Mouse (Mus musculus) retina, adult 2 months (tissue): Measurements from ENCODE around the gene Stat6.

Source experiments
- DNase-seq: peaks from one replicate; pipeline ENCODE4 v3.0.0-alpha.2; 2012; ENCODE audit warnings: low read depth, low spot score

Gene Stat6

DNA sequence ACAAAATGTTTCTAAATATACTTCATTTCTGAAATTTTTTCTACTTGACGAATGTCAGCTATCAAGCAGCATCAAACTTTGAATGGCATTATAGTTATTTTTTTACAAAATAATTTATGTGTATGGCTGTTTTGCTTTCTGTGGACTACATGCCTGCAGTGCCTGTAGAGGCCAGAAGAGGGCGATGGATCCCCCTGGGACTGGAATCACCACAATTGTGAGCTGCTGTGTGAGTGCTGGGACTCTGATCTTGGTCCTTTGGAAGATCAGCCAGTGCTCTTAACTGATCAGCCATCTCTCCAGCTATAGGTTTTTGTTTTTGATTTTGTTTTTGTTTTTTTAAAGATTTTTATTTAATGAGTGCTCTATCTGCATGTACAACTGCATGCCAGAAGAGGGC, 28.5 kb downstream of the Stat6 start:
- no peak for DNase-seq

DNA sequence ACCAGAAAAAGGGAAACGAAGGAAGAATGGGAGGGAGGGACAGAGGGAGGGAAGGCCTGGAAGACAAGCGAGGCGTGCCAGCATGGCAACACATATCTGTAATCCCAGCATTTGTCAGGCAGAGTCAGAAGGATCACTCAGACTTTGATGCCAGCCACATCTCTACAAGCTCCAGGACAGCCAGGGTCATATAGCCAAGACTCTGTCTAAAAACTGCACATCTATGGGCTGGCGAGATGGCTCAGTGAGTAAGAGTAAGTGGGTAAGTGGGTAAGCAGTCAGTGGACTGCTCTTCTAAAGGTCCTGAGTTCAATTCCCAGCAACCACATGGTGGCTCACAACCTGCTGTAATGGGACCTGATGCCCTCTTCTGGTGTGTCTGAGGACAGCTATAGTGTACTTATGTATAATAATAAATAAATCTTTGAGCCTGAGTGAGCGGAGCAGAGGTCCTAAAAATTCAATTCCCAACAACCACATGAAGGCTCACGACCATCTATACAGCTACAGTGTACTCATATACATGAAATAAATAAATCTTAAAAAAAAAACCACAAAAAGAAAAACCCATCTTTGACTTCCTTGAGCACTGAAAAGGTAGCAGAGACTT, 31.4 kb downstream of the Stat6 start:
- DNase-seq: no peak

DNA sequence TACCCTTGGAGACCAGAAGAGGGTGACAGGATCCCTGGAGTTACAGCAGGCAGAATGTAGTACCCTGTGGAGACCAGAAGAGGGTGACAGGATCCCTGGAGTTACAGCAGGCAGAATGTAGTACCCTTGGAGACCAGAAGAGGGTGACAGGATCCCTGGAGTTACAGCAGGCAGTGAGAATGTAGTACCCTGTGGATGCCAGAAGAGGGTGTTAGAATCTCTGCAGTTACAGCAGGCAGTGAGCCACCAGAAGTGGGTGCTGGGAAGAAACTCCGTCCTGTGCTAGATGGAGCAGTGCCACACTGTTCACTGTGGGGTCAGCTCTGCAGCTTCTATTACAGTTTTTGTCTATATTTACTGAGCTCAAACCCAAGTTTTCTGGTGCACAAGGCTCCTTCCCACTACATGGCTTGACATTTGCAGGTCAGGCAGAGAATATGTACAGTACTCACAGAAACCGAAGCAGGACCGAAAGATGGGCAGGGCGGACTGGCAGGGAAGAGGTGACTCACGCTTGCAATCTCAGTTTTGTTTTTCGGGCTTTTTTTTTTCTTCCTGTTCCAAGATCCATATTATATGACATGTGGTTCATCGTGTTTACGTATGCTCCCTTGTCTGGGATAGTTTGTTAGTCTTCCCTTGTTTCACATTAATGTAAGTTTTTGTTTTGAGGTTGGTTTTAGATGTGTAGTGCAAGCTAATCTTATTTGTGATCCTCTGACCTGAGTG, 32.2 kb downstream of the Stat6 start:
- DNase-seq: peak; percentile 80

DNA sequence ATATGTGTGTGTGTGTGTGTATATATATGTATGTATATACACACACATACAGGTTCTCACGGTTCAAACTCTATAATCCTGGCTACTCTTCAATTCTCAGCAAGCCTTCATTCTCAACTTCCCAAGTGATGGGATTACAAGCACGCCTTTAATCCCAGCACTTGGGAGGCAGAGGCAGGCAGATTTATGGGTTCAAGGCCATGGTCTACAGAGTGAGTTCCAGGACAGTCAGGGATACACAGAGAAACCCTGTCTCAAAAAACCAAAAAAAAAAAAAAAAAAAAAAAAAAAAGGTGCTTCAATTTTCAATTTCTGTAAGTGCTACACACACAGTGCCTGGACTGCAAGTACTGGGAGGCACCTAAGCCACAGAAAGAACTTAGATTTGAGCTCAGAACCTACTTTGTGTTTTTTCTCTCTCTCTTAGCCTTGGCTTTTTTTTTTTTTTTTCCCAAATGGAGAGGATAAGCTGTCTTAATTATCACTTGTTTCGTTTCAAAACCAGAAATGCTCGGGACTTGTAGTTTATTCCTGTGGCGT, 33.1 kb downstream of the Stat6 start:
- no peak for DNase-seq

DNA sequence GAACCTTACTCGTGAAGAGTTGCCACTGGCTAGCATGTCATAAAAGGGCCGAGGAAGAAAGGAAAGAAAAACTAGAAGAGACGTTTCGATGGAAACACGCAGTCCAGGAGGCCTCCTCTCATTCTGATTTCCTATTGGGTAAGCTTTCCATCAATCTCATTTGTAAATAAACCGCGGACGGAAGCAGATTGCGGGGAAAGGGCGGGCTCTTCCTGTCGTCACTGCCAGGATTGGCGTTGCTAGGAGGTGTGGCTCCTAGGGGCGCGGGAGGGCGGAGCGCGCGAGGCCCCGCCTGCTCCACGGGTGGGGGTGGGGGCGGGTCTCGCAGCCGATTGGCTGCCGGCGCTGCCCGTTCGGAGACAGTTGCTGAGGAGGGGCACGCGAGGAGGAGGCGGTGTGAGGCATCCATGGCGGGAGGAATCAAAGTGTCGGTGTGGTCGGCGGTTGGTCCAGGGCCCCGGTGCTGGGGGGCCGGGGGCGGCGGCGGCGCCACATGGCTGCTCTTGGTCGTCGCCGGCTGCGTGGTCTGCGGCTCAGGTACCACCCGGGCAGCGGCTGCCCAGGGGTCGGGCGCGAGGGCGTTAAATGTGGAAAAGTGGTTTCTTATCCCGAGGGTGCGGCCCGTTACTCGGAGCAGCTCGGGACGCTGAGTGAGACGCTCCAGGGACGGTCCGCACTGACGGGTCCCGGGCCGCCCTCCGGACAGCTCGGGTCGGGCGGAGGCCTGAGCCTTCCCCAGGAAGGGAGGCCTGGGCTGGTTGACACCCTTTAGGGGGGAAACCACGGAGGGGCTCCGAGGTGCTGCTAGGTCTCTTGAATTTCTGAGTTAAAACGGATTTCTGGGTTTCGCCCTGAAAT, 34.1 kb downstream of the Stat6 start:
- DNase-seq: peak; percentile 96

DNA sequence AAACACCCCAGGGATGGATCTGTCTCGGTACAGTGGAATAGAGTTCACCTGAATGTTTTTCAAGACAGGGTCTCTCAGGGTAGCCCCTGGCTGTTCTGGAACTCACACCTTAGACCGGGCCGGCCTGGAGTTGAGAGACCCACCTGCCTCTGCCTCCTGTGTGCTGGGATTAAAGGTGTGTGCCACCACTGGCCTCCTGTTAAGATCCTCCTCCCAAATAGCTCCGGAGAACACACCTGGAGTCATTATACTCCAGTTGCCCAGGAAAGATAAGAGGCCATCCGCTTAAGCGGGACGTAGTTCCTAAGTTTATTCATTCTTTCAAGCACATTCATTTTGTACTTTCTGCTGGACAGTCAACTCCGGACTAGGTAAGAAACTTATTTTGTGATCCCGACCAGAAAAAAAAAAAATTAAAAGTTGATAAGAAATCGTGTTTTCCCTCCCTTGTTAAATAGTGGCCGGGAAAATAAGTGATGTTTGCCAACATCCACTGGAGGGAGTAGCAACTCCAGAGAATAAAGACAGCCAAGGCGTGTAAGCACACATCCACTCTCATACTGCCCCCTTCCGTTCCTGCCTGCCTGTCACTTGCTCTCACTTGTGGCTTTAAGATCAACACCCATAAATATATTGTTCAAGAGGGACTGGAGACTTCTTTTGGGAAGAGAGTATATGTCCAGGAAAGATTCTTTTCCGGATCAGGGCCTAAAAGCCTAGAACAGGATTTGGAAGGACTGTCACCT, 35.0 kb downstream of the Stat6 start:
- DNase-seq: no peak

DNA sequence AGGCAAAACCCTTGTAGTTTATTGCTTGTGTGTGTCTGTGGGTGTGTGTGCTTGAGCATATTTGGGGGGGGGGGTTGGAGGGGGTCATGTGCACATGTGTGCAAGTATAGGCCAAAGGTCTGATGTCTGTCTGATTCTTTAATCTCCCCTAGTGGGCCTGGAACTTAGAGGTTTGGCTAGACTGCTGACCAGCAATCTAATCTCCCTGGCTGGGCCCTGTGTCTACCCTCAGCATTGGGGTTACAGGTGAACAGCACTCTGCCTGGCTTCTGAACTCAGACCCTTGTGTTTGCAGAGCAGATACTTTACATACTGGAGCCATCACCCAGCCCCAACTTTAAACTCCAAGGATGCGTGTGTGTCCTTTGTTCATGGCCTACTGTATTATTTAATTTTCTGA, 36.4 kb downstream of the Stat6 start:
- DNase-seq: no peak

DNA sequence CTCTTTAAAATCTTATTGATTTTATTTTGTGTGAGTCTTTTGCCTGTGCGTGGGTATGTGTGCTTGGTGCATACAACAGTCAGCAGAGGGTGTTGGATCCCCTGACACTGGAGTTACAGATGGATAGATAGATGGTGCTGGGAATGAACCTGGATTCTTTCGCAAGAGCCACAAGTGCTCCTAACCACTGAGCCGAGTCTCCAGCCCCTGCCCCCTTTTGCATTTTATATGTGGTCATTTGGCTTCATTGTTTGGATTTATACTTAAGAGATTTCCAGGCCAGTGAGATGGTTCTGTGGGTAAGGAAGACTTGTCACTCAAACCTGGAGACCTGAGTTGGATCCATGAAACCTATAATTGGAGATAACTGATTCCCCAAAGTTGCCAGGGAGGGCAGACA, 37.1 kb downstream of the Stat6 start:
- no peak for DNase-seq

DNA sequence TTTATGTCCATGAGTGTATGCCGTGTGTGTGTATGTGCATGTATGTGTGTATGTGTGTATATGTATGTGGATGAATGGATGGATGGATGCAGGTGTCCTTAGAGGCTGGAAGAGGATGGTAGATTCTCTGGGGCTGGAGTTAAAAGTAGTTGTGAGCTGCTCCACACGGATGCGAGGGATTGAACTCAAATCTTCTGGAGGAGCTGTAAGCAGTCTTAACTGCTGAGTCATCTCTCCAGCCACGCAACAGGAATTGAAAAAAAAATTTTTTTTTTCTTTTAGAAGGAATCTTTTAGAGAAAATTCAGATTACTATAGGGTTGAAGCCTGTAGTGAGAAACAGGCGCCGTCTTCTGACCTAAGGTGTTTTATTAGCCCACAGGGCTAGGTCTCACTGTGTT, 40.1 kb downstream of the Stat6 start:
- DNase-seq: no peak

DNA sequence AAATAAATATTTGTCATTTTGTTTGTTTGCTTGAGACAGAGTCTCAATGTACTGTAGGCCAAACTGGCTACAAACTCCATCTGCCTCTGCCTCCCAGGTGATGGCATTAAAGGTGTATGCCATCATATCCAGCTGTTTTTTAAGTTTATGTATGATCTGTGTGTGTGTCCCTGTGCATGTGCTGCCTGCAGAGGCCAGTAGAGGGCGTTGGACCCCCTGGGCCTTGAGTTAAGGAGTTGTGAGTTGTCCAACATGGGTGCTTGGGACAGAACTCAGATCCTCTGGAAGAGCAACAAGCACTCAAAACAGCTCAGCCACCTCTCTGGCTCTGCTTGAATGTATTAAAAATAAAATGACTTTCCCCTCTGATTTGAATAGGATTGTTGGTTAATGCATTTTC, 48.3 kb downstream of the Stat6 start:
- no peak for DNase-seq

DNA sequence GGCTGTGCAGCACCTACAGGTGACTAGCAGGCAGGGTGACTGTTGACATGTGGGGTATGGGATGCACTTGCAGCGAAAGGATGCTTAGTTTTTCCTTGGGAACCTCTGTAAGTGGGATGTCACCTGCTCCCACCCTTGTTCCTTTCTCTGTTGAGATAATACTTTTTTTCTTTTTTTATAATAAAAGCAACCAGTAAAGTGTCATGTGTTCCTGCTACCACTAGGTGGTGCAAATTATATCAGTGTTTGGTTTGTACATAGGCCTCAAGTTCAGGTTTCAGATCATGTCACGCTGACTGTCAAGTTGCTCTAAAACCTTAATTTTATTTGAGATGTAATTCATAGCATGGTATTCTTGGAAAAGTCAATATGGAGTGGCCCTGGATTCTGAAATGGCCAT, 51.9 kb downstream of the Stat6 start:
- DNase-seq: no peak

DNA sequence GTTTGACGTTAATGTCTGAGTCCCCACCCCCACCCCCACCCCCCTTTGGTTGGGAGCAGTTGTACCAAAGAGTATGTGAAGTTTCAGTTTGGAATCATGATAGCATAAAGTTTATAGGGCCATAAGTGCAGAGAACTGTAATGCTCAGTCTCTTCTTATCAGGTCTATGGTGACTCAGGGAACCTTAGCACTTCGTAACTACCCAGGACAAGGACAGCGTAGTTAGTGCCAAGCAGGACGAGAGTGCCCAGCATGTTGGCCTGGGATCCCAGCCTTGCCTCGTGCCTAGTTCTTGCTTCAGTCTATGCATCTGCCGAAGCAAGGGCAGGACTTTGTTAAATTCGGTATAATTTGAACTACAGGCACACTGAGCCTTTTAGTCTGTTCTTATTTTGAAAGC, 53.0 kb downstream of the Stat6 start:
- DNase-seq: no peak

DNA sequence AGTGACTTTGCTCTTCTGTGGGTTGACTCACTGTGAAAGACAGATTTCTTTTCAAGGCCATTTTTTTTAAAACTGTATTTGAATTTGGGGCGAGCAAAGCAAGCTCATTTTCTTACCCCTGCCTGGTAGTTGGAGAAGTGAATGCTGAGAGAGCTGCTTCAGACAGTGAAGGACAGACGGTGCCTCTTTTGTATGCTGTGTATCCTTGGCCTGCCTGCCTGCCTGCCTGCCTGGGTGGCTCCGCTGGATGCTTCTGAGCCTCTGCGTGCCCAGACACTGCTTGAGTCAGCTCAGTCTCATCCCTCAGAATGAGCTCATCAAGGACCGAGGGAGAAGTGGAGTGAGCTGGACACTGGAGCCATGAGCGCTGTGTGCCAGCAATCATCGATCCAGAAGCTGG, 56.2 kb downstream of the Stat6 start:
- no peak for DNase-seq

DNA sequence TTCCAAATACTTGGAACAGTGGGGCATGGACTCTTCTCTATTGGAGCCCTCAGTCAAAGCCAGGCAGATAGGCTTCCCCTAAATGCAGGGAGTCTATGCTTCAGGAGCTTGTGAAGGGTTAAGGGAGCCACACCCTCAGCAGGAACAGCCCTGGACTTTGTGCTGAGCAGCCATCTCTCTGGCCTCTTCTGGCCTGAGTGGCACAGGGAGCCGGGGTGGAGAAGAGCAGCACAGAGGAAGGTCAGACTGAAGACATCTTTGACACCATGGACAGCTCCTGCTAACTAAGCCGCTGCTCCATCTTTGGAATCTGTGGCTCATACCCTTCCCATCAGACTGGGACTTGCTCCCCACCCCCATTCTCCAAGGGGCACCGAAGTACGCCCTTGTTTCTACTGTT, 60.5 kb downstream of the Stat6 start:
- no peak for DNase-seq

DNA sequence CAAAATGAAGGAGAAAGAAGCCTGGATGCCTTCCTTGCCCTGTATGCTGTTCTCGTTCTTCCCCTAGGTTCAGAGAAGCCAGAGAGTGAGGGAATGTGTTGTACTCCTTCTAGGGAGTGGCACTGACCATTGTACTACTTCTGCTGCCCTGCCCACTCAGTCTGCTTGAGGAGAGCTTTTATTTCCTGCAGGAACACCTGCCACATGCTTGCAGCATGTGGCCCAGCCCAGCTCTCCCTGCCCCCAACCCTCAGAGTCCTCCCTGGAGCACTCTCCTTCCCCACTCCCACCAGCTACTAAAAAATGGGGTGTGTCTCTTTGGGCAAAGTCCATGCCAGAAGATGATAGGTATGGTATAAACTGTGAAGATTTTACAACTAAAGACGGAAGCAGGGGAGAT, 61.5 kb downstream of the Stat6 start:
- no peak for DNase-seq

DNA sequence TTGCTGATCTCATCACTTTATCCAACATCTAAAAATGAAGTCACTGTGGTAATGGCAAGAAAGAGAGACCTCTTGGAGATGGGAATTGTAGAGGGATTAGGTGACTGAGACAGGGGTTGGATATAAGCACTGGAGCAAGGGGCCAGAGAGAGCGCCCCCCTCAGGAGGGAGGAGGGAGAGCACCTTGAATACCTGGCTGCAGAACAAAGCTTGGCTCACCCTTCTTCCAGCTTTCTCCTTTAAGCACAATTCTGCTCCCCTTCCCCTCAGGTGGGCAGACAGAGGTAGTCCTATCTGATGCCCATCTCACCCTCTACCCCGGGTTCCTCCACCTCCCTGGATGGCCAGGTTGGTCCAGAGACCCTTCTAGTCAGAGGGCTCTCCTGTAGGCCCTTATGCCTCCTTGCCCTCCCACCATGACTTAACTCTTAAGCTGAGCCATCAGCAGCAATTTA, 62.0 kb downstream of the Stat6 start, which contains the start of gene Myo1a:
TSS of gene Myo1a (plus strand) at position 405 of the 455 bp plus-strand sequence.
- no peak for DNase-seq

DNA sequence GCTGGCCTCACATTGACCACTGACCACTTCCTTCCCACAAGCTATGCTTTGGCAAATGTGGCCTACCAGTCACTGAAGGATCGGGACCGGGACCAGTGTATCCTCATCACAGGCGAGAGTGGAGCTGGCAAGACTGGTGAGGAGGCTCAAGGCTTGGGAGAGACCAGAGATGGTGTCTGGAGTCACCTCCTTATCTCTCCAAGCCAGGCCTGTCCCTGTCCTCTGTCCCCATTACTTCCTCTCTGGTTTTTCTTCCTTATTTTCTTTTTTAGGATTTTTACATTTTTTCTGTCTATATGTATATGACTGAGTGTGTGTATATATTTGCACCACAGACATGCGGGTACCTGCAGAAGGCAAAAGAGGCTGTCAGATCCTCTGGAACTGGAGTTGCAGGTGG, 63.0 kb downstream of the Stat6 start:
- DNase-seq: no peak

DNA sequence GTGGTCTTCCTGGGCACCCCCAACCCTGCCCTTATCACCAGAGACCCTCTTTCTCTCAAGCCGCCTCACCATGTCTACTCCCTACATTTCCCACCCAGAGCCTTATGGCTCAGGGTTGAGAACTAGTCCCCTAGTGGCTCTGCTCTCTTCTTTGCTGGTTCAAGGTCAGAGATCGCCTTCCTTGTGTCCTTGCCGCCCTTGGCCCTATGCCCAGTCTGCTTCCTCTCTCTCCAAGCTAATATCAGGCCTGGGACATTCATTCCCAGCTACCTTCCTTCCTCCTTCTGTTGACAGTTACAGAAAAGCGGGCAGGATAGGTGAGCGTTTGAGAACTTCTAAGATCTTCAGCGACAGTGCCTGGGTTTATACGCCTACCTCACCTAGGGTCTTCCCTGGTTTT, 64.9 kb downstream of the Stat6 start:
- DNase-seq: no peak

DNA sequence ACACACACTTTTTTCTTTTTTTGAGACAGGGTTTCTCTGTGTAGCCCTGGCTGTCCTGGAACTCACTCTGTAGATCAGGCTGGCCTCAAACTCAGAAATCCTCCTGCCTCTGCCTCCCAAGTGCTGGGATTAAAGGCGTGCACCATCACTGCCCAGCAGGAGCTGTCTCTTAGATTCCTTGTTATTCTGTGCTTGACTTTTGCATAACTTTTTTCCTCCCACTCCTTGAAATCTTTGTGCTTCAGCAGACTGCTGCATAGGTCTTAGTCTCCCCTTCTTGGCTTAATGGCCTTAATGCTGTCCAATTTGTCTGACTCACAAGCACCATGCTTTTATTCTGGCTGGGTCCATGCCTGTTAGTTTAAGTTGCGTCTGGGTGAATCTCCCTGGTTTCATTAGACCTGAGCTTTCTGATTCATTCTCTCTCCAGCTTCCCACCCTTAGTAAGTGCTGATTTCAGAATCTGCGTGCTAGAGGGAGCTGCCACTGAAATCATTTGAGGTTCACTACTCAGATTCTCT, 66.1 kb downstream of the Stat6 start:
- no peak for DNase-seq

DNA sequence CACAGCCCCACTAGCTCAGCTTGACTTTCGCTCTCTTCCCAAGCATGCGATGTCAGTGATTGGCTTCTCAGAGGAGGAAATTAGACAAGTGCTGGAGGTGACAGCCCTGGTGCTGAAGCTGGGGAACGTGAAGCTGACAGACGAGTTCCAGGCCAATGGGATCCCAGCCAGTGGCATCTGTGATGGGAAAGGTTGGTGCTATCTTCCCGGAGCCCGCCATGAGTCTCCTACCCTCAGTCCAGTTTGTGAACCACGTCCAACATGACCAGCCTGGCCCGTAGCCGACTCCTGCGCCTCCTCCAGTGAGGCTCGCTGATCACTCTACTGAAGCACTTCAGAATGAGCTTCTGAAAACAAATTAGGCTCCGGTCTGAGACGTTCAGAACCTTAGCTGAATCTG, 67.5 kb downstream of the Stat6 start:
- DNase-seq: no peak
